Mouse (Mus musculus) kidney, adult 2 months (tissue): ENCODE results near the gene Ahcyl1.

ENCODE experiments used
- CTCF ChIP-seq: fragments of 200-500 bp; conservative IDR thresholded peaks from 2 replicates; pipeline ENCODE4 v1.5.1; 2011; ENCODE audit warnings: low read depth, mild to moderate bottlenecking, control low read depth, low read length, moderate library complexity, mixed read lengths; ENCODE audit not compliant: insufficient read depth, insufficient read length
- POLR2A ChIP-seq: fragments of 200-500 bp; IDR thresholded peaks from one replicate; pipeline ENCODE4 v1.6.1; 2011; ENCODE audit warnings: low read depth, low read length, control low read depth

DNA sequence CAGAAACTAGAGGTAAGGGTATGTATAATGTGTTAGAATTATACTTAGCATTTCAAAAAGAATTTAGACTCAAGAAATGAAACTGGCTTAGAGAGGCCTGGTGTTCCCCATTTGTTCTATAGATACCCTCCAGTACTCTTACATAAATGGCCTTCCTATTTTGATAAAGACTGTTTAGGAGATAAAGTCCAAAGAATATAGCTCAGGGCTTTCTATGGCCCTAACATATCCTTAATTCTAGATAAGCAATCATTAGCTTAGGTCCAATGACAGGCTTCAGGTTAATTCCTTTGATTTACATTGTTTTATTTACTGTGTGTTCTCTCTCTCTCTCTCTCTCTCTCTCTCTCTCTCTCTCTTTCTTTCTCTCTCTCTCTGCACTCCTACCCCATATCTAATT is 7.1 kb downstream of the Ahcyl1 start:
- TF ChIP-seq CTCF (no peak), POLR2A (no peak)
